Mouse (Mus musculus): ENCODE data around the gene Fam120b. TPM values are rescaled to one million over a fixed set of nuclear protein-coding genes. Genes with fewer than 3 reads are reported as not detected.

The Fam120b gene
- polyA plus RNA-seq (2017; shearing (Covaris generic)) = 10 to 100 TPM; 25.0 to 34.4 TPM

DNA sequence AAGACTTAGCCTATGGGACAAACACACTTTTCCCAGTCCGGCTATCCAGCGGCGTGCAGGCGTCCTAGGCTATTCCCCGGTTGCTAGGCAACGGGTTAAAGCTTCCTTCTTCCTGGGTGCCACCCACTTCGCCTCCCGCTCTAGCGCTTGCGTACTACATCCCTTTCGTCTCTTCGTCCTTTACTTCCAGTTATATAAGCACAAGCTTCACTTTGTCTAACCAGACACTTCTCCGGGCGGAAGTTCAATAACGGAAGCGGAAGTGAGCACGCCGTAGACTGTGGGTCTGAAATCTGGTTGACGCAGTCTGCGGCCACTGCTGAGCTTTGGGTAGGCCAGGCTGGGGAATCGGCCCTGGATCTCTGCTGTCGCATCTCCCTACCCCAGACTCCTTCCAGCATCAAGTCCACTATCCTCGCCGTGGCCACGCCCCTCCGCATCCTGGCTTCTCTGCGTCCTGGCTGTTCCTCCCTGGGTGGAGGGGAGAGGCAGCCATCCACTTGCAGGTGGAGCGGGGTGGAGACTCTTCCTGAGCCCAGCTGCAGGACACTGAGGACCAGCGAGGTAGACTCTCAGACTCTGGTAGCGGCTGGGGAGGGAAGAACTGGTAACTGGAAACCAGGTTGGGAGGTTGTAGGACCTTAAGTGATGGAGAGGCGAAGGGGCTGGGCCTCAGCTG is at the start of gene Fam120b:
Fam120b (plus strand) TSS at position 206 of the 679 bp plus-strand sequence.

DNA sequence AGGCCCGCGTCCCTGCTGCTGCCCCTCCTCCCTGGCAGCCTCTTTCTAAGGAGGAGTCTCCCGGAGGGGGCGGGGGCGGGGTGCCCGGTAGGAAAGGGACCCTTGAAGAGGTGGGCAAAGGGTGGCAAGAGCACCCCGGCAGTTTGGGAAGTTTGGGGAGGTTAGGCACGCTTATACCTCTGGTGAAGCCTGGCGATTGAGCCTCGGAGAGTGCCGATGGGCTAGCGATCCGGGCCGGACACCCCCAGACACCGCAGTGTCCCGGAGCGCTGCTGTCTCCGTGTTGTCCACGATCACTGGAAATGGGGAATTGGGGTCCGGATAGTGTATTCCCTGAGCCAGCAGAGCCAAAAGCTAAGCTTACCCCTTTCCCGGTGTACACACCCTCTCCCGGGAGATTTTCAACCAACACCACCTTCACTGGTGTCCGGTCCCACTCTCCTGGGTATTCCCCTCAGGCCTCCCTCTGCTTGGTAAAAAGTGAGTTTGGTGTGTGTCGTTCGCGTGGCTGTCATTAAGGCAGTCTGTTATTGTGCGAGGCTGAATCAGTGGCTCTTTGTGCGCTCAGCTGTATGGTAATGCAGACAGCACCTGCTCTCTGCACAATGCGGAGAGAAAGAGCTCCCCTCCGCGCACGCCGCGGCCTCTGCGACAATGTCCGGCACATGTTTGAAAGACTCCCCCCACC is 19.4 kb upstream of the Fam120b start, which contains the start of gene Dll1:
Dll1 (minus strand) TSS at position 379 of the 688 bp plus-strand sequence.

Other genes with a start within 250 kb of the Fam120b start
- under 1 TPM in 1 of 2 experiments, not detected in 1; 0.30 TPM for gene Dll1, start 19.3 kb upstream of the Fam120b start, polyA plus RNA-seq (2017; shearing (Covaris generic))
- gene Psmb1, start 103.5 kb downstream of the Fam120b start, polyA plus RNA-seq (2017; shearing (Covaris generic)) = 100 to 1,000 TPM; 311 to 330 TPM
- gene Tbp, start 103.7 kb downstream of the Fam120b start, polyA plus RNA-seq (2017; shearing (Covaris generic)) = 10 to 100 TPM; 53.8 to 54.3 TPM
- 100 to 1,000 TPM; 103 to 123 TPM for gene Pdcd2, start 131.1 kb downstream of the Fam120b start, polyA plus RNA-seq (2017; shearing (Covaris generic))
- 1 to 10 TPM; 4.4 to 7.2 TPM for gene Prdm9, start 168.2 kb downstream of the Fam120b start, polyA plus RNA-seq (2017; shearing (Covaris generic))